Mouse (Mus musculus) left cerebral cortex, postnatal 10 days (tissue): ENCODE measurements around the gene Nsd1. TPM values are rescaled to one million over a fixed set of nuclear protein-coding genes. Genes with fewer than 3 reads are reported as not detected.
"Not testable (repeated sequence)": the region's sequence is repeated elsewhere in the genome, so short reads cannot be mapped to it uniquely, and the experiment has no call there.

ENCODE experiments used
- DNase-seq, 2 experiments: peaks; one replicate each; pipeline ENCODE4 v3.0.0; 2021 to 2022; ENCODE audit warnings: low spot score in 2 of 2, mixed read lengths in 1 of 2; ENCODE audit errors: extremely low spot score in 1 of 2
- intact Hi-C: fragments of 180-260 bp; cut with DNase I; formaldehyde crosslinking; loops from one replicate; pipeline ENCODE4 v1.15.1; 2025
- total RNA-seq, 2 experiments: library from RNA; stranded (reverse); gene quantifications; 2 replicates each; pipeline ENCODE4 v1.2.3; 2021

Gene Nsd1
- total RNA-seq, 2 experiments from 2014 or later: 141 to 149 TPM

DNA sequence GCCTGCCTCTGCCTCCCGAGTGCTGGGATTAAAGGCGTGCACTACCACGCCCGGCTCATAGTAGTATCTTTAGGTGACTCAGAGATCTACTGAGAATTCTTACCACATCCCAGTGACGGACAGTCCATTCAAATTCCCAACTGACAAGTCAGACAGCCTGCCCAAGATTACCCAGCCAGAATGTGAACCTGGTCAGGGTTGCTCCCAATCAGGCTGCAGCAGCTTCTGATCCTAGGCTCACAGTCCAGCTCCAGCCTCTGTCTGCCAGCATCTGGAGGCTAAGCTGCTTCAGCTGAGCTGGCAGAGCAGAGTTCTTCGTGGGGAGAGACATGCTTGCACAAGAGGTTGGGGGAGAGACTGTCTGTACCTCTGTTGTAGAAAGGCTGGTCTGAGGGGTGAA lies 26.2 kb upstream of the Nsd1 start:
- intact Hi-C loops: no loop called here
- no peak for DNase-seq

DNA sequence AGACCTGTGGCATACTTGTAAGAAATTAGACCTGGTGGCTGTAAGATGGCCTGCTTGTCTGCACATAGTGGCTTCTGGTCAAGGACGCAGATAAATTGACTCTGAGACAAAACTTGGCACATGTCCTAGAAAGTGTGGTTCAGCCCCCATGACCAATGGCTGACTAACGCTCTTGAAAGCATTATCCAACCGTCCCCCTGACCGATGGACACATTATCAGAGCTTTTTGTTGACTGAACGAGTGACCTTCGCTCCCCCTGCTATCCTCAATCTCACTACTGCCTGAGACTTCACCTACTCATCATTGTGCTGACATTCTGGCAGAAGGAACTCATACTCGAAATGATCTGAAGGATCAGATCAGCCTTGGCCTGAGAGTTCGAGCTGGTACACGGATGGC lies 22.5 kb upstream of the Nsd1 start:
- DNase-seq, intact Hi-C loops: not testable (repeated sequence)

DNA sequence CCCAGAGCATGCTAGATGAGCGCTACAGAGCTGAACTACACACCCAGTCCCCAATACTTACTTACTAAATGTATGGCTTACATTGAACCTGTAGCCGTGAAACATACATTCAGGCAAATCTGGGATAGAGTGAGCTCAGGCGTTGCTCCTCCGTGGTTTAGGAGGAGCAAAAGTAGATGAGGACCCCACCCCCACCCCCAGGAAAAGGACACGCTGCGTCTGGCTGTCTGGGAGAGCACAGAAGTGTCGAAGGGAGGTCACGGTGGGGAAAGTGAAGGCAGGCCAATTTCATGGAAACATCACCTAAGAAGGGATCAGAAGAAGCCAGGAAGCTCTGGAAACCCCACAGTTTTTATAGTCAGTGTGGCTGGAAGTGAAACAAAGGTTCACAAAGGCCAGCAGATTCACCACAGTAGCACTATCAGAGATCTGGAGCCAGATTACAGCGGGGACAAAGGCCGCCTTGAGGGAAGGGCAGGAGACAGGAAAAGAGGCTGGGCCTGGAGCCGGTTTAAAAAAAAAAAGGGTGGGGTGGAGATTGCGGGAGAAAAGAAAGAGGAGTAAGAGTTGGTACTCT lies 20.0 kb upstream of the Nsd1 start:
- DNase-seq: no peak
- intact Hi-C loops: no loop called here

DNA sequence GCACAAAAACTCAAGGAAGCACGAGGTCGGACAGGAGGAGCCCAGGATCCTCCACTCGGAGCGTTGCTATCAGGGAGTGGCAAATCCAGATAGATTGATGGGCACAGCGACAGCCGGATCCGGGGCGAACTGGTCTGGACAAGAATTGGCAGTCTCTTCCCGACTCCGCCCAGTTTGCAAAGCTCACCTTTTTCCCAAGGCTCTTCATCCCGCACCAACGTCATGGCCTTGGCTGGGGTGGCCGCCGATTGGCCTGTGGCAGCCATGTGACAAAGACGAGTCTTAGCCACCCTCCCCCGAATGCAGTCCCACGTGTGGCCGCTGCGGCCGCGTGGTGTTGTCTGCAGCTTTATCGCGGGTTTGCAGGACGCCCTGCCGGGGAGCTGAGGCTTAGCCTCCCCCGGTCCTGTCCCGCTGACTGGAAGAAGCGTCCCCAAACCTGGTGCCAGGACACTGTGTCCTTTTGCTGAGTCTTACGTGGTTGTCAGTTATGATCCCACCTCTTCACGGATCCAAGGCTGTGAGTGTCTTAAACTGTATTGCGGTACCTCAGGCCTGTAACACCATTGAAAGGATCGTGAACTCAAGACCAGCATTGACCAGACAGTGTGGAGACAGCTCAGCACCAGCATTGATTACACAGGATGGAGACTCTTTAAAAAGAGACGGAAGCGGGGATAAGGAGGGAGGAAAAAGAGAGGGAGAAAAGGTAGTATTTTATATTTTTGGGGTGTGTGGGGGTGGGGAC lies 19.3 kb upstream of the Nsd1 start:
- DNase-seq: peak; percentile 93 to 97
- intact Hi-C loops: no loop called here

DNA sequence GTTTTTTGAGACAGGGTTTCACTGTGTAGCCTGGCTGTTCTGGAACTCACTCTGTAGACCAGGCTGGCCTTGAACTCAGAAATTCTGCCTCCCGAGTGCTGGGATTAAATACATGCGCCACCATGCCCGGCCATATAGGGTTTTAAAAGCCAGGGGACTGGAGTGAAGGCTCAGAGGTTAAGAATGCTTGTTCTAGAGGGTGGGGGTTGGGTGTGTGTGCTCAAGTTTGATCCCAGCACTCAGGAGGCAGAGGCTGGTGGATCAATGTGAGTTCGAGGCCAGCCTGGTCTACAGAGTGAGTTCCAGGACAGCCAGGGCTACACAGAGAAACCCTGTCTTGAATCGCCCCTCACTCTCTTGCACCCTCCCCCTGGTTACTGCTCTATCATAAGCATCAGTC lies 18.0 kb upstream of the Nsd1 start:
- DNase-seq: no peak
- intact Hi-C loops: no loop called here

DNA sequence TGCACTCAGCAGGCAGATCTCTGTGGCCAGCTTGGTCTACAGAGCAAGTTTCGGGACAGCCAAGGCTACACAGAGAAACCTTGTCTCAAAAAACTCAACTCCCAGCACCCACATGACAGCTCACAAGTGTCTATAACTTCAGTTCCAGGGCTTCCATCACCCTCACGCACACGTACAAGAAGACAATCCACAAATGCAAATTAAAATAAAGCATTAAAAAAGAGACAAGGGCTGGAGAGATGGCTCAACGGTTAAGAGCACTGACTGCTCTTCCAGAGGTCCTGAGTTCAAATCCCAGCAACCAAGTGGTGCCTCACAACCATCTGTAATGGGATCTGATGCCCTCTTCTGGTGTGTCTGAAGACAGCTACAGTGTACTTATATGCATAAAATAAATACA lies 6.8 kb upstream of the Nsd1 start:
- DNase-seq, intact Hi-C loops: not testable (repeated sequence)

DNA sequence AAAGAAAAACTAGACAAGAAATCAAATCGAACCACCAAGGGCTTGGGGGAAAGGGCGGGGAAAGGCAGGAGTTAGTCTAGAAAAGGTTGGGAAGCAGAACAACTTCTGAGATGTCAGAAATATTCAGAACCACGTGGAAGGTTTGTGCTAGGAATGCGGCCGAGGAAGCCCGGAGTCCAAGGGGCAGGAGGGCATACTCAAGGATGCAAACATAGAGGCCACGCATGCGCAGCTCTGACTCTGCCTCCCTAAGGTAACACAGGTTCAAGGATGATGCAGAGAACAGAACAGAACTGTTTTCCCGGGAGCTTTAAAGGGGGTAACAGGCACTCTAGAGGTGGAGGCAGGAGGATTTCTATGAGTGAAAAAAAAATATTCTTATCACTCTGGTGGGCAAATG lies 5.8 kb upstream of the Nsd1 start:
- DNase-seq: no peak
- intact Hi-C loops: no loop called here

DNA sequence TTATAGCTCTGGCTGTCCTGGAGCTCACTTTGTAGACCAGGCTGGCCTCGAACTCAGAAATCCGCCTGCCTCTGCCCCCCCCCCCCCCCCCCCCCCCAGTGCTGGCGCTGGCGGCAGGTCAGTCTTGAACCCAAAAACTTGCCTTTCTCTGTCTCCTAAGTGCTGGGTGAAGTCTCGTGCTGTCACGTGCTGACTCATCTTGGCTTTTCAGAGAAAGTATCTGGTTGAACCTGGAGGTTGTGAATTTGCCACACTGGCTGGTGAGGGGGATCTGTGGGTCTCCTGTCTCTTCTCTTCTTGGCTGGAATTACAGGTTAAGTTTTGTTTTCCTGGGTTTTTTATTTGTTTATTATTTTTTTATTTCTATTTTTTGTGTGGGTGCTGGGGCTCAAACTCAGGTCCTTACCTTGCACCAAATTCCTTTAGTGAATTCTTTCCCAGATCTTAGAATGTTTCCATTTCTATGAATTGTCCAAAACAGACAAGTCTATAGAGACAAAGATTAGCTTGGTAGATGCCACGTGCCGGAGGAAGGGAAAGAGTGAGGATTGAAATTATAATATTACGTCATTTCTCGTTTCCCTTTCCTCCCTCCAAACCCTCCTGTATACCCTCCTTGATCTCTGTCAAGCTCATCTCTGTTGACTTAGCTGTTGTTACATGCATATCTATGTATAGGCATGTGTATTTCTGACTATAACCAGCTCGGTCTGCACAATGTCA lies 4.8 kb upstream of the Nsd1 start:
- DNase-seq: no peak
- intact Hi-C loops: no loop called here

DNA sequence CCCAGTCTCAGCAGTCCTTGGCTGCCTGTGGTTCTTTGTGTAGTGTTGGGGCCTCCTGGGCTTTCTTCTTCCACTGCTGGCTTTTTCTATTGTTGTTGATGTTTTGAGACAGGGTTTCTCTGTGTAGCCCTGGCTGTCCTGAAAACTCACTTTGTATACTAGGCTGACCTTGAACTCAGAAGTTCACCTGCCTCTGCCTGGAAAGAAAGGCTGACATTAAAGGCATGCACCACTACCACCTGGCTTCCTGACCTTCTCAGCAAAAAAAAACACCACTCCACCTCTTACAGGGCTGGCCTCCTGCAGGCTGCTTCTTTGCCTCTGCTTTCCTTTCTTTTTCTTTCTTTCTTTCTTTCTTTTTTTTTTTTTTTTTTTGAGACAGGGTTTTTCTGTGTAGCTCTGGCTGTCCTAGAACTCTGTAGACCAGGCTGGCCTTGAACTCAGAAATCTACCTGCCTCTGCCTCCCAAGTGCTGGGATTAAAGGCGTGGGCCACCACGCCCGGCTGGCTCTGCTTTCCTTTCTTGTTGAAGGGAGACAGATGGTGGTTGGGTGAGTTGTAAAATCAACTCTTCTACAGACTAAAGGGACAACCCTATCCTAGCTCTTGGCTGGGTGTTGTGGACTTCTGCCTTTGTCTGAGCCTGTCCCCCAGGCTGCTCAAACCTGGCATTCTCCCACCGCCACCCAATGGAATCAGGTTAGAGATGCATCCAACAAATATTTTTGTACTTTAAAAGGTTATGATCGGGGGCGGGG lies 4.0 kb upstream of the Nsd1 start:
- DNase-seq: no peak
- intact Hi-C loops: no loop called here

DNA sequence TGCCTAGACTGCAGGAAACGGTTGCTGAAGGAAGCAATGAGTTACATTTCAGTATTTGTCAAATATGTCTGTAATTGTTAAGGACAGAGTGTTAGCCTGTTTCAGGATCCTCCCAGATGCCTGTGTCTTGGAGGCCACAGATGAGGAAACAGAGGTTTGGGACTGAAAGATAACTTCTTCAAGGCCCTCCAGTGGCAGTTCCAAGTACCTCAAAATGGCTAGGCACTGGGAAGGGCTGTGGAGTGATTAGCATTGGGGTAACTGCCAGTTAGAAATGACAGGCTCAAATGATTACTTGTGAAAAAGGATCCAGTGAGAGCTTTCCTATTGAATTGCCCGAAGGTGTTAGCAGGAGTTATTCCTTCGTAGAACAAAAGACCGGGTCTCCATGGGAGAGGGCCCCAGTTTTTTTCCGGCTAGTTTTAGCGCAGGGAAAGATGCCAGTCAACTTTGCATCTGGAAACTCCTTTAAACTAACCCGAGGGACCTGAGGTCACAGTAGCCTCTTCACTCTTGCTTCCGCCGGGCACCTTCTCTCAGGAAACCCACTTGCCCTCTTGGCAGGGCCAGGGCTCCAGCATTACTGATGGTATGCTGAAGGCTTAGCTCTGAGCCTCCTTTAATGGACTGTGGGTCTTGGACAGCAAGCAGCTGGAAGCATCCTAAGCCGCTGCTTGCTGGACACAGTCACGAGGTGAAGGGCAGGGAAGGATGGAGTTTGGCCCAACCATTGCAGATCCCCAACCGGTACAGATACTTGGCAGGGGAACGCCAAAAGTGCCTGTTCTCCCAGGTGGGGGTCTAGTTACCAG lies 539 bp upstream of the Nsd1 start:
- no peak for DNase-seq
- intact Hi-C loops: no loop called here

DNA sequence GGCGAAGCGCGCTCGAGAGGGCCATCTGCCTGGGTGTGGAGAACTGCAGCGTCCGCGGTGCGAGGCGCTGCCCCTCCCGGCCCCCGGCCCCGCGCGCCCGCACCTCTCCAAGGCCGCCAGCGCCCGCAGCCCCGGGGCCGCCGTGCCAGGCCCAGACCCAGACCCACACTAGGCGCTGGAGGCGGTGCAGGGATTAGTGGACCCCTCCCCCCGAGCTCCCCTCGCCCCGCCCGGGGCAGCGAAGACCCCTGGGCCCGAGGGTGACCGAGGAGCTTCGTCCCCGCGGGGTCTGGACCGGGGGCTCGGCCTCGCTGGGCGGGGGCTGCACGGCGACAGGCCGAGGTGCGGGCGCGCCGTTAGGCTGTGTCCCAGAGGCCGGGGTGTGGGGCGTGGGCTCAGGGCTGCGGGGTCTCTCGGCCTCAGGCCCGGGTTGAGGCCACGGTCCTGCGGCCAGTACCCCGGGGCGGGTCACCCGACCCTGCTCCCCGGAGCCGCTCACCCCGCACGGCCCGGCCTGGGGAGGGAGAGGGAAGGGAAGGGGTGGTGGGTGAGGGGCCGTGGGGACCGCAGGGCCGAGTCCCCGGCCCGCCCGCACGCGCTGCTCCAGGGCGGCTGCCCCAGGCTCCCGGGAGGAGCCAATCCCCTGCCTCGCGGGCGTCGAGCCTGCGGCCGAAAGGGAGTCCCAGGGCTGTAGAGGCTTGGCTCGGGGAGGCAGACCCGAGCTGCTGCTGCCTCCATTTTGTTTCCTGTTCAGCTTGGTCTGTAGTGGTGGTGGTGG lies 800 bp downstream of the Nsd1 start:
- intact Hi-C loops: no loop called here
- peak in 1 of 2 experiments; percentile 82 for DNase-seq

DNA sequence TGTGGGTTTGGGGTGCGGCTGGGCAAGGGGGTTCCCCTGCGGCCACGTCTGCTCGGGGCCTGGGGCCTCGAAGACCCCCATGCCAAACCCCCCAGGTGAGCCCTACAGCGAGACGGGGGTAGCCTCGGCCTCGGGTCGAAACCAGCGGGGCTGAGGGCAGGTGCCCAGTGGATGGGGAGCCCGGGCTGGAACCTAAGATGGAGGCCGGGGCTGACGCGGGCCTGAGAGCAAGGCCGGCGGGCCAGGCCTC lies 1.3 kb downstream of the Nsd1 start:
- intact Hi-C loops: no loop called here
- DNase-seq: no peak

DNA sequence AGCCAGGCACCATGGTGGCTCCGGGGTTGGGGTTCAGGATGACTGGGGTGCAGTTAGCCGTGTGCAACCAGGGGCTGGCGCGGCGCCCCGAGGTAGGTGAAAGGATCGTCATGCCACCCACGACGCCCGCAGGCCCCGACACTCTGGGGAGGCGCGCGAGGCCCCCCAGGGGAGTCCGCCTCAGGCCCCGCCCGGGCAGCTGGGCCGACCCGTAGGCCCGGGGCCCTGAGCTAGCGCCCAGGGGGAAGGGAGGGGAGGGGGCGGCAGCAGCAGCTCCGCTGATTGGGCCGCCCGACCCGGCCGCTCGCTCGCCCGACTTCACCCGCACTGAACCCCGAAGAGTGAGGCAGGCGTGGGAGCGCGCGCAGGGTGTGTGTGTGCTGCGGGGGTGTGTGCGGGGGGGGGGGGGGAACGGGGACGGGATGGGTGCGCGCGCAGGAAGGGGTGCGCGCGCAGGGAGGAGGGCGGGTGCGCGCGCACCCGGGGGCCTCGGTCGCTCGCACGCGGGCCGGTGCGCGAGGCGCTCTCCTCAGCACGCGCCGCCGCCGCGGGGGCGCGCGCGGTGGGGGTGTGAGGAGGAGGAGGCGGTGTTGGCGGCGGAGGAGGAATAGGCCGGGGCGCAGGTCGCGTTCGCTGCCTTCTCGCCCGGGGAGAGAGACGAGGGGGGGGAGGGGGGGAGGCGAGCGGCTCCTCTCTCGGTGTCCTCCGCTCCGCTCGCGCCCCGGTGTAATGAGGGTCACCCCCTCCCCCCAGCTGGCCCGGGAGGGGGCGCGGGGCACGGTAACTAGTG lies 1.8 kb downstream of the Nsd1 start:
- peak; percentile 60 to 94 for DNase-seq
- intact Hi-C loops: no loop called here

DNA sequence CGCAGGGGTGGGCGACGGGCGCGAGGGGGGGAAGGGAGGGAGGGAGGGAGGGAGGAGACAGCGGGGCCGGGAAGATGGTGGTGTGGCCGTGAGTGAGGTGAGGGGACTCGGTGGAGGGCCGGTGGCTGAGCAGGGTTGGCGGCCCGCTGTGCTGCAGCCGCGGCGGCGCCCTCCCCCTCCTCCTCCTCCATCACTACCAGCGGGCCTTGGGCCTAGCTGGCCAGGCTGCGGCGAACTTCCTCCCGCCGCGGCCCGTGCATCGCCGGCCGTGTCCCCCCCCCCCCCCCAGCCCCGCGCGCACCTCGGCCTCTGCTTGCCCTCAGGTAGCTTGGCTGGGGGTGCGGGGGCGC lies 2.4 kb downstream of the Nsd1 start:
- intact Hi-C loops: no loop called here
- peak in 1 of 2 experiments; percentile 81 for DNase-seq

DNA sequence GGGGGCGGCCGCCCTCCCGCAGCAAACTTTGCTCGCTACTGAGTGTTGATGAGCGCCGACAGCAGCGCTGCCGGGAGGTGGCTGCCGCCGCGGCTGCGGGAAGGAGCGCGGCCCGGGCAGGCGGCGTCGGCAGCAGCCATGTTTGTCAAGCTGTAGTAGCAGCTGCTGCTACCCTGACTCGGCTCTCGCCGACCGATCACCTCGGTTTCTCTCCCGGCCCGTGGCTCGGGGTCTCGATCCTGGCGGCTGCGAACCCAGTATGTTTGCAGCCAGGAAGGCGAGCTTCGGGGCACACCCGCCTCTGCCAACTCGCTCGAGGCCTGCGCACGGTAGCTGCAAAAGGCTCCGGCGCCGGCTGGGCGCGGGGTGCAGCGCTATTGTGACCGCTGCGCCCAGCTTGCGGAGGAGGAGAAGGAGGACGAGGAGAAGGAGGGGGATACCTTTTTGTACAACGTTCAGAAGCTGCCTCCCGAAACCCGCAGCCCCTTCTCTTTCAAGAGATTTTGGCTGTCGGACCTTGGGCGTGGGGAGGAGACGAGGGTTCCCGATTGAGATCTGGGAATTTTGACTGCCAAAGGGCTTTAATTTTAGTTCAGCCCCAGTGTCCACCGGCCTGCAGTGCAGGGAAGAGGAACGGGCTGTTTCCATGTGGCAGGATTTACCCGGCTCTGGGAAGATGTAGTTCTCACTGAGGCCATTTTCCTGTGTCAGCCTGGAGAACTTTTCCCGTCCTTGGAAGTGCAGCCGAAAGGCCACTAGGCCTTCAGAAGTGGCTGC lies 3.0 kb downstream of the Nsd1 start:
- peak in 1 of 2 experiments; percentile 77 for DNase-seq
- intact Hi-C loops: no loop called here

DNA sequence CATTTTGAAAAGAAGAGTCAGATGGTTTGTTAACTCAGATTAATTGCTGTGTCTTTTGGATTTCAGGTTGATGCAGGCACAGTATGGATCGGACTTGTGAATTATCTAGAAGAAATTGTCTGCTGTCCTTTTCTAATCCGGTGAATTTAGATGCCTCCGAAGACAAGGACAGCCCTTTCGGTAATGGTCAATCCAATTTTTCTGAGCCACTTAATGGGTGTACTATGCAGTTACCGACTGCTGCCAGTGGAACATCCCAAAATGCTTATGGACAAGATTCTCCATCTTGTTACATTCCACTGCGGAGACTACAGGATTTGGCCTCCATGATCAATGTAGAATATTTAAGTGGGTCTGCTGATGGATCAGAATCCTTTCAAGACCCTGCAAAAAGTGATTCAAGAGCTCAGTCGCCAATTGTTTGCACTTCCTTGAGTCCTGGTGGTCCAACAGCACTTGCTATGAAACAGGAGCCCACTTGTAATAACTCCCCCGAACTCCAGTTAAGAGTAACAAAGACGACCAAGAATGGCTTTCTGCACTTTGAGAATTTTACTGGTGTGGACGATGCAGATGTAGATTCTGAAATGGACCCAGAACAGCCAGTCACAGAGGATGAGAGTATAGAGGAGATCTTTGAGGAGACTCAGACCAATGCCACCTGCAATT lies 3.7 kb downstream of the Nsd1 start:
- intact Hi-C loops: no loop called here
- no peak for DNase-seq
